Mouse (Mus musculus) megakaryocyte progenitor cell, adult 5-6 weeks (primary cell): ENCODE data around the gene Mrpl4. TPM values are rescaled to one million over a fixed set of nuclear protein-coding genes. Genes with fewer than 3 reads are reported as not detected.
"Not testable (repeated sequence)": the region's sequence is repeated elsewhere in the genome, so short reads cannot be mapped to it uniquely, and the experiment has no call there.

Experiments used
- ATAC-seq: replicated peaks from 2 replicates; pipeline ENCODE4 v1.8.0; 2016; ENCODE audit warnings: mild to moderate bottlenecking, moderate TSS enrichment, inconsistent platforms; ENCODE audit not compliant: poor library complexity
- total RNA-seq, 2 experiments: library from RNA; stranded (forward) in 1 of 2; stranded (reverse) in 1 of 2; fragments of 157-497, 149-512 nt in 1 of 2; fragments of 200-1000 nt in 1 of 2; gene quantifications; 2 replicates each; pipeline versions ENCODE4 v1.2.3 to v1.2.4; 2015 to 2017

Gene Mrpl4
- total RNA-seq, 2 experiments from 2014 or later: 44.1 to 48.1 TPM

- ATAC-seq: no peak
Observed at GRCm38 (mm10) chr9:20983169-20983568, 19.4 kb upstream of the Mrpl4 start.

GRCm38 (mm10) chr9:20986952-20987686, 15.4 kb upstream of the Mrpl4 start:
- no peak for ATAC-seq

- ATAC-seq: no peak
Observed at GRCm38 (mm10) chr9:20987953-20988352, 14.6 kb upstream of the Mrpl4 start.

GRCm38 (mm10) chr9:20990861-20991260, 11.7 kb upstream of the Mrpl4 start:
- no peak for ATAC-seq

DNA sequence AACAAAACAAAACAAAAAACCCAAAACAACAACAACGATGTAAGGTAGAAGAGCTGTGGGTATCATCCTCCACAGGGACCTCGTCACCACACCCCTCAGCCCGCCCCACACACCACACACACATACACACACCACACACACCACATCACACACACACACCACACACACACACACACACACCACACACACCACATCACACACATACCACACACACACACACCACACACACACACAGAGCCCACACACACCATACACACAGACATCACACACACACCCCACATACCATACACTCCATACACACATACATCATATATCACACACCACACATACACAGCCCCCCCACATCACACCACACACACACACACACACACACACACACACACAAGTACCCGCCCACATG, 11.0 kb upstream of the Mrpl4 start:
- no peak for ATAC-seq

- ATAC-seq: no peak
Observed at GRCm38 (mm10) chr9:20993165-20993898, 9.2 kb upstream of the Mrpl4 start.

DNA sequence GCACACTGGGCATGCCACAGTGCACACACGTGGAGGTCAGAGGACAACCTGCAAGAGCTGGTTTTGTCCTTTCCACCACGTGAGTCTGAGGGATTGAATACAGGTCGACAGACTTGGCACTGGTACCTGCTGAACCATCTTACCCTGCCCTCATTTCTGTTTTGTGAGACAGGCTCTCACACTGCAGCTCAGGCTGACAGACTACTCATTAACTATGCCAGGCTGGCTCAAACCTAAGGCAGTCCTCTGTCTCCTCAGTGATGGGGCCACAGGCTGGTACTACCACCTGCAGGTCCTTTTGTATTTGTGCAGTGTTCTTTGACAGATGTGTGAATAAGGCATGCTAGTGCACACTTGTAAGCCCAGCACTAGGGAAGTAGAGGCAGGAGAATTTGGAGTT, 7.5 kb upstream of the Mrpl4 start:
- no peak for ATAC-seq

GRCm38 (mm10) chr9:20997065-20997464, 5.5 kb upstream of the Mrpl4 start:
- ATAC-seq: peak; percentile 72

DNA sequence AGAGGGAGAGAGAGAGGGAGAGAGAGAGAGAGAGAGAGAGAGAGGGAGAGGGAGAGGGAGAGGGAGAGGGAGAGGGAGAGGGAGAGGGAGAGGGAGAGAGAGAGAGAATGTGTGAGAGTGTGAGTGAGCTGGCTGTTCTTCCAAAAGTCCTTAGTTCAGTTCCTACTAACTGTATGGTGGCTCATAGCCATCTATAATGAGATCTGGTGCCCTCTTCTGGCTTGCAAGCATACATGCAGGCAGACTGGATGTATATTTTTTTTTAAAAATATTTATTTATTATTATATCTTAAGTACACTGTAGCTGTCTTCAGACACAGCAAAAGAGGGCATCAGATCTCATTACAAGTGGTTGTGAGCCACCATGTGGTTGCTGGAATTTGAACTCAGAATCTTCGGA, 4.2 kb upstream of the Mrpl4 start:
- 0 out of 2 replicates have a peak, but pooled peaks have one; percentile 15 for ATAC-seq

DNA sequence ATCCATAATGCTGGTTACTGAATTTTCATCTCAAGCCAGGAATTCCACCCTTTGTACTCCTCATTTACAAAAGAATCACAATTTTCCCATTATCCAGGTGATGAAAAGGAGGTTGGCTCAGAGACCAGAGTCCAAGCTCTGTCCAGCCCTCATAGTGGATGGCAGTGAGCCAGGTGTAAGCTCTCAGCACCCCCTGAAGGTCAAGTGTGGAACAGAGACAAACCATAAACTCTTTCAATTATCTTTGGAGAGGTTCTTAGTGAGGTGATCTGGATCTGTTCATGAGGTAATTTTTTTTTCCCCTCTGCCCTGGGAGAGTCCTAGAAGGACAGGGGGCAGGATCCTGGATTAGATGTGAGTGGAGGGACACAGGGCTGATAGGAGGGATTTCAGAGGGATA, 1.7 kb upstream of the Mrpl4 start:
- no peak; the same call in 1 of the 2 replicates for ATAC-seq

- ATAC-seq: no peak
Observed at GRCm38 (mm10) chr9:21001651-21002200, 812 bp upstream of the Mrpl4 start.

DNA sequence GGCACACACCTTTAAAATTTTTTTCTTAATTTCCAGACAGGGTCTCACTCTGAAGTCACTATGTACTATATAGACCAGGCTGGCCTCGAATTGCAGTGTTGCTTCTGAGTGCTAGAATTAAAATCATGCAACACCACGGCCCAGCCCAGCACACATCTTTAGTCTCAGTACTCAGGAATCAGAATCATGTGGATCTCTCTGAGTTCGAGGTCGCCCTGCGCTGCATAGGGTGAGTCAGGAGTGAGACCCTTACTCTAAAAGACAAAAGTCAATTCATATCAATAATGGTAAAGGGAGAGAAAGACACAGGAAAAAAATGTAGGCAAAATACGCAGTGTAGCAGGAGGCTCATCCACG, 290 bp upstream of the Mrpl4 start:
- no peak for ATAC-seq

DNA sequence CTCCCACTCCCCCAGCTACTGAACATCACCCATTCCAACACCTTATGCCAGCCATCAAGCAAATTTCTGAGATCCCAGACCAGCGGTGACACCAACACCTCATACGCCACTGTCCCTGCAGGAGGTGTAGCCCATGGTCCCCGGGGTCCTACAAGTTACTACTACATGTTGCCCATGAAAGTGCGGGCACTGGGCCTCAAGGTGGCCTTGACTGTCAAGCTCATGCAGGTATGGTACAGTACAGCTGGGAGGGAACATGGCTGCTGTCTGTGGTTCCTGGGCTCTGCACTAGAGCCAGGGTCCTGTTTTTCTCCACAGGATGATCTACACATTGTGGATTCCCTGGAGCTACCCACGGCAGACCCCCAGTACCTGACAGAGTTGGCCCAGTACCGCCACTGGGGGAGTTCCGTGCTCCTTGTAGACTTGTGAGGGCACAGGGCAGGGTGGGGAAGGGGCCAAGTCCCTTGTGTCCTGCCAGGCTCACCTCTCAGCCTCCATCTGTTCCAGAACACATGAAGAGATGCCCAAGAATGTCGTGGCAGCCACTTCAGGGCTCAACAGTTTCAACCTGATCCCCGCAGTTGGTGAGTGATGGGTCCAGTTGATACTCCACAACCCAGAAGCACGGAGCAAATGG, 4.9 kb downstream of the Mrpl4 start:
- ATAC-seq: no peak

GRCm38 (mm10) chr9:21008007-21008406, 5.5 kb downstream of the Mrpl4 start:
- ATAC-seq: peak; percentile 38; the same call in 1 of the 2 replicates

DNA sequence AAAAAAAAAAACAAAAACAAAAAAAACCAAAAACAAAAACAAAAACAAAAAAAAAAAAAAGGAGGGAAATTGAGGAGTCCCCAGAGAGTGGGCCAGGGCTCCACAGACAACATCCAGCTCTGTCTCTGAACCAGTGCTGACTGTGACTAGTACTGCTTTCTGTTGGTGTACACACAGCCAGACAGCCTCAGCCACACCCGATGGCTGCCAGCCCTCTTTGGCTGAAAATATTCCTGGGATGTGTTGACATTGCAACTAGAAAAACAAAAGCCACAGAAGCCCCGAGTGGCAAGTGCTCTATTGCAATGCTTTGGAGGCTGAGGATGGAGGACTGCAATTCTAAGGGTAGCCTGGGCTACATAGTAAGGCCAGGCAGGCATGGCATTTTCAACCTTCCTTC, 7.8 kb downstream of the Mrpl4 start:
- no peak for ATAC-seq

GRCm38 (mm10) chr9:21010939-21011541, 8.5 kb downstream of the Mrpl4 start:
- ATAC-seq: not testable (repeated sequence)

- 0 out of 2 replicates have a peak, but pooled peaks have one; percentile 7 for ATAC-seq
Observed at GRCm38 (mm10) chr9:21011846-21012312, 9.3 kb downstream of the Mrpl4 start.

DNA sequence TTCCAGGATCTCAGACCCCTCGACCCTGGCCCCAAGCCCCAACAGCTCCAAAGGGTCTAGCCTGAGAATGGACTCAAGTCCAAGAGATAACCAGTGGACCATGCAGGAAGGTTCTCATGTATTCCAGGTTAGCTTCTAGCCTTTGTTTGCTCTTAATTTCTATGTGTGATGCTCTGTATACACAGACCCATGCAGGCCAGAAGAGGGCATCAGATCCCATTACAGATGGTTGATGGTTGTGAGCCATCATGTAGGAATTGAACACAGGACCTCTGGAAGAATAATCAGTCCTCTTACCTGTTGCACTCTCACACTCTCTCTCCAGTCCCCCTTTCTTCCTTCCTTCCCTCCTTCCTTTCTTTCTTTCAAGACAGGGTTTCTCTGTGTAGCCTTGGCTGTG, 9.8 kb downstream of the Mrpl4 start:
- ATAC-seq: no peak

- peak; percentile 68 for ATAC-seq
Observed at GRCm38 (mm10) chr9:21014691-21015570, 12.4 kb downstream of the Mrpl4 start.

GRCm38 (mm10) chr9:21015571-21016130, 13.1 kb downstream of the Mrpl4 start, which contains the start of gene Icam1:
Icam1 (plus strand) TSS chr9:21015985.
- ATAC-seq: peak; percentile 43
